Mouse (Mus musculus): ENCODE measurements around the gene Insyn1. TPM values are rescaled to one million over a fixed set of nuclear protein-coding genes. Genes with fewer than 3 reads are reported as not detected.

The Insyn1 gene
- polyA plus RNA-seq, 1 experiment from 2014 or later: 2.4 TPM

- H3K4me2 ChIP-seq (ENCODE audit: low read depth, low read length, severe bottlenecking): no peak overlapping the region
- H3K27ac ChIP-seq (ENCODE audit: low read depth, low read length): no peak overlapping the region
- DNase-seq (ENCODE audit: low spot score) (no peak), ATAC-seq (replicated peaks; ENCODE audit: low FRiP score) (no peak)
- H3K9ac ChIP-seq (ENCODE audit: low read length): no peak overlapping the region
- no peaks in the 10 kb centered on the region for H3K4me1 ChIP-seq (replicated peaks; ENCODE audit: control insufficient read depth, insufficient read depth, low read length)
- 58% methylated on average over 9 of the region's 9 CpGs for WGBS
- H3K27me3 ChIP-seq (ENCODE audit: control insufficient read depth, insufficient read depth, low read length): no peaks in the 10 kb centered on the region
- H3K36me3 ChIP-seq (ENCODE audit: control insufficient read depth, insufficient read depth, low read length): no peaks in the 10 kb centered on the region
- no peak overlapping the region for H3K4me3 ChIP-seq (ENCODE audit: low read depth, low read length)
- no peaks in the 10 kb centered on the region for H3K9me3 ChIP-seq (ENCODE audit: control insufficient read depth, low read length)
Observed at GRCm38 (mm10) chr9:58517866-58518750, 29.7 kb downstream of the Insyn1 start.

GRCm38 (mm10) chr9:58519953-58520352 is 31.6 kb downstream of the Insyn1 start:
- no peaks in the 10 kb centered on the region for H3K27me3 ChIP-seq (ENCODE audit: control insufficient read depth, insufficient read depth, low read length)
- 80% methylated on average over 3 of the region's 3 CpGs for WGBS
- no peak for DNase-seq (ENCODE audit: low spot score)

GRCm38 (mm10) chr9:58520816-58521581 is 32.6 kb downstream of the Insyn1 start:
- ATAC-seq (replicated peaks; ENCODE audit: low FRiP score) (no peak), DNase-seq (ENCODE audit: low spot score) (no peak)
- Histone ChIP-seq H3K27me3 (ENCODE audit: control insufficient read depth, insufficient read depth, low read length) (no peaks in the 10 kb centered on the region), H3K27ac (ENCODE audit: low read depth, low read length) (no peak overlapping the region), H3K9ac (ENCODE audit: low read length) (no peak overlapping the region), H3K4me1 (replicated peaks; ENCODE audit: control insufficient read depth, insufficient read depth, low read length) (no peaks in the 10 kb centered on the region), H3K4me2 (ENCODE audit: low read depth, low read length, severe bottlenecking) (no peak overlapping the region), H3K36me3 (ENCODE audit: control insufficient read depth, insufficient read depth, low read length) (no peaks in the 10 kb centered on the region; the same call in 1 of the 2 replicates), H3K4me3 (ENCODE audit: low read depth, low read length) (no peak overlapping the region), H3K9me3 (ENCODE audit: control insufficient read depth, low read length) (no peaks in the 10 kb centered on the region)
- WGBS: 82% methylated on average over 5 of the region's 5 CpGs

More at GRCm38 (mm10) chr9:58519953-58520352, 31.6 kb downstream of the Insyn1 start:
- H3K4me3 ChIP-seq (ENCODE audit: low read depth, low read length): no peak overlapping the region
- no peaks in the 10 kb centered on the region for H3K9me3 ChIP-seq (ENCODE audit: control insufficient read depth, low read length)
- H3K27ac ChIP-seq (ENCODE audit: low read depth, low read length): no peak overlapping the region
- no peak for ATAC-seq (replicated peaks; ENCODE audit: low FRiP score)
- H3K36me3 ChIP-seq (ENCODE audit: control insufficient read depth, insufficient read depth, low read length): no peaks in the 10 kb centered on the region
- H3K4me1 ChIP-seq (replicated peaks; ENCODE audit: control insufficient read depth, insufficient read depth, low read length): no peaks in the 10 kb centered on the region
- no peak overlapping the region for H3K4me2 ChIP-seq (ENCODE audit: low read depth, low read length, severe bottlenecking)
- H3K9ac ChIP-seq (ENCODE audit: low read length): no peak overlapping the region

GRCm38 (mm10) chr9:58521883-58522423 is 33.5 kb downstream of the Insyn1 start:
- no peaks in the 10 kb centered on the region; the same call in 1 of the 2 replicates for H3K36me3 ChIP-seq (ENCODE audit: control insufficient read depth, insufficient read depth, low read length)
- ATAC-seq (replicated peaks; ENCODE audit: low FRiP score): no peak
- H3K4me1 ChIP-seq (replicated peaks; ENCODE audit: control insufficient read depth, insufficient read depth, low read length): no peaks in the 10 kb centered on the region
- no peaks in the 10 kb centered on the region for H3K27me3 ChIP-seq (ENCODE audit: control insufficient read depth, insufficient read depth, low read length)
- 66% methylated on average over 4 of the region's 4 CpGs for WGBS
- no peak overlapping the region for H3K27ac ChIP-seq (ENCODE audit: low read depth, low read length)
- no peak overlapping the region for H3K4me3 ChIP-seq (ENCODE audit: low read depth, low read length)
- no peaks in the 10 kb centered on the region for H3K9me3 ChIP-seq (ENCODE audit: control insufficient read depth, low read length)
- no peak for DNase-seq (ENCODE audit: low spot score)
- no peak overlapping the region for H3K9ac ChIP-seq (ENCODE audit: low read length)
- no peak overlapping the region for H3K4me2 ChIP-seq (ENCODE audit: low read depth, low read length, severe bottlenecking)

GRCm38 (mm10) chr9:58525108-58525507 is 36.7 kb downstream of the Insyn1 start:
- no peak for ATAC-seq (replicated peaks; ENCODE audit: low FRiP score)
- Histone ChIP-seq H3K27ac (ENCODE audit: low read depth, low read length) (no peak overlapping the region), H3K9me3 (ENCODE audit: control insufficient read depth, low read length) (no peaks in the 10 kb centered on the region), H3K9ac (ENCODE audit: low read length) (no peak overlapping the region), H3K27me3 (ENCODE audit: control insufficient read depth, insufficient read depth, low read length) (no peaks in the 10 kb centered on the region), H3K4me2 (ENCODE audit: low read depth, low read length, severe bottlenecking) (no peak overlapping the region), H3K4me1 (replicated peaks; ENCODE audit: control insufficient read depth, insufficient read depth, low read length) (no peaks in the 10 kb centered on the region), H3K36me3 (ENCODE audit: control insufficient read depth, insufficient read depth, low read length) (no peaks in the 10 kb centered on the region; the same call in 1 of the 2 replicates), H3K4me3 (ENCODE audit: low read depth, low read length) (no peak overlapping the region)
- WGBS: 88% methylated on average over 4 of the region's 4 CpGs
- DNase-seq (ENCODE audit: low spot score): no peak

- Histone ChIP-seq H3K36me3 (ENCODE audit: control insufficient read depth, insufficient read depth, low read length) (no peaks in the 10 kb centered on the region; the same call in 1 of the 2 replicates), H3K9me3 (ENCODE audit: control insufficient read depth, low read length) (no peaks in the 10 kb centered on the region), H3K27me3 (ENCODE audit: control insufficient read depth, insufficient read depth, low read length) (no peaks in the 10 kb centered on the region), H3K4me2 (ENCODE audit: low read depth, low read length, severe bottlenecking) (no peak overlapping the region), H3K9ac (ENCODE audit: low read length) (no peak overlapping the region), H3K4me1 (replicated peaks; ENCODE audit: control insufficient read depth, insufficient read depth, low read length) (no peaks in the 10 kb centered on the region), H3K27ac (ENCODE audit: low read depth, low read length) (no peak overlapping the region), H3K4me3 (ENCODE audit: low read depth, low read length) (no peak overlapping the region)
- DNase-seq (ENCODE audit: low spot score) (no peak), ATAC-seq (replicated peaks; ENCODE audit: low FRiP score) (no peak)
- 78% methylated on average over 4 of the region's 4 CpGs for WGBS
Observed at GRCm38 (mm10) chr9:58527841-58528240, 39.4 kb downstream of the Insyn1 start.

GRCm38 (mm10) chr9:58530407-58530806 is 42.0 kb downstream of the Insyn1 start:
- no peak for ATAC-seq (replicated peaks; ENCODE audit: low FRiP score)
- Histone ChIP-seq H3K4me1 (replicated peaks; ENCODE audit: control insufficient read depth, insufficient read depth, low read length) (no peaks in the 10 kb centered on the region), H3K36me3 (ENCODE audit: control insufficient read depth, insufficient read depth, low read length) (no peaks in the 10 kb centered on the region; the same call in 1 of the 2 replicates), H3K9ac (ENCODE audit: low read length) (no peak overlapping the region), H3K27ac (ENCODE audit: low read depth, low read length) (no peak overlapping the region), H3K27me3 (ENCODE audit: control insufficient read depth, insufficient read depth, low read length) (no peaks in the 10 kb centered on the region), H3K9me3 (ENCODE audit: control insufficient read depth, low read length) (no peaks in the 10 kb centered on the region), H3K4me2 (ENCODE audit: low read depth, low read length, severe bottlenecking) (no peak overlapping the region), H3K4me3 (ENCODE audit: low read depth, low read length) (no peak overlapping the region)
- DNase-seq (ENCODE audit: low spot score): no peak
- WGBS: 91% methylated on average over 13 of the region's 13 CpGs

- H3K9ac ChIP-seq (ENCODE audit: low read length): no peak overlapping the region
- no peaks in the 10 kb centered on the region for H3K9me3 ChIP-seq (ENCODE audit: control insufficient read depth, low read length)
- no peak overlapping the region for H3K4me3 ChIP-seq (ENCODE audit: low read depth, low read length)
- 91% methylated on average over 4 of the region's 4 CpGs for WGBS
- H3K4me1 ChIP-seq (replicated peaks; ENCODE audit: control insufficient read depth, insufficient read depth, low read length): no peaks in the 10 kb centered on the region
- H3K36me3 ChIP-seq (ENCODE audit: control insufficient read depth, insufficient read depth, low read length): no peaks in the 10 kb centered on the region; the same call in 1 of the 2 replicates
- no peak for ATAC-seq (replicated peaks; ENCODE audit: low FRiP score)
- H3K27ac ChIP-seq (ENCODE audit: low read depth, low read length): no peak overlapping the region
- DNase-seq (ENCODE audit: low spot score): no peak
- H3K27me3 ChIP-seq (ENCODE audit: control insufficient read depth, insufficient read depth, low read length): no peaks in the 10 kb centered on the region
- H3K4me2 ChIP-seq (ENCODE audit: low read depth, low read length, severe bottlenecking): no peak overlapping the region
Observed at GRCm38 (mm10) chr9:58532236-58532635, 43.8 kb downstream of the Insyn1 start.
